Mouse (Mus musculus) cortical plate, adult 2 months (tissue): ENCODE measurements at regions not wholly inside any gene's neighbourhood (a gene's known extent, or its start where the extent isn't known, plus 50 kb on each side); places are given as distances from the start of the nearest gene placed in this dataset.

Experiments
- CTCF ChIP-seq: fragments of 200-500 bp; IDR thresholded peaks from 2 replicates; pipeline ENCODE4 v1.5.1; 2011; ENCODE audit warnings: mild to moderate bottlenecking, control low read depth, low read length; ENCODE audit not compliant: insufficient read depth; ENCODE audit errors: extremely low read depth
- POLR2A ChIP-seq: fragments of 200-500 bp; IDR thresholded peaks from 2 replicates; pipeline ENCODE4 v1.6.1; 2011; ENCODE audit warnings: mild to moderate bottlenecking, low read length, control low read depth; ENCODE audit not compliant: insufficient read depth; ENCODE audit errors: extremely low read depth

DNA sequence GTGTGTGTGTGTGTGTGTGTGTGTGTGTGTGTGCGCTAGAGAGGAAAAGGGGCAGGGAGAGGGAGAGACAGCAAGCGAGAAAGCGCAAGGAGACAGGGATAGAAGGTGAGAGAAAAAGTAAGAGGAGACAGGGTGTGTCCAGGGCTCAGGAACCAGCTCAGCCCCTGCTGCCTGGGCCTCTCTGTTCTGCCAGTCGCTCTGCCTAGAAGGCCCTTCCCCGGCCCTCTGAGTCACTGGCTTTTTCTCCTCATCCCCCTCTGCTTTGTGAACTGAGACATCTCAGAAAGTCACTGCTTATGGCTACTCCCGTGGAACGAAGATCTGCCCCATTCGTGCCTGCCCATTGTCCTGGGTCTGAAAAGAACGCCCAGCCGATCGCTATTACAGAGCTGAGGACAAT lies 112.2 kb downstream of the Gm826 start:
- TF ChIP-seq CTCF (no peak), POLR2A (no peak)
